Mouse (Mus musculus): ENCODE results near the gene Taar5. TPM values are rescaled to one million over a fixed set of nuclear protein-coding genes. Genes with fewer than 3 reads are reported as not detected.

Gene Taar5
- total RNA-seq, 1 experiment from 2014 or later = not detected

Other genes starting within 250 kb of the Taar5 start
- 463 and 535 TPM in 2 replicates for gene Rps12, start 183.4 kb upstream of the Taar5 start, total RNA-seq (2021)
- gene Slc18b1, start 173.7 kb upstream of the Taar5 start, total RNA-seq (2021) = 25.1 and 33.2 TPM in 2 replicates
- gene Vnn3, start 119.2 kb upstream of the Taar5 start, total RNA-seq (2021) = 19.2 and 36.6 TPM in 2 replicates
- gene Vnn1, start 76.0 kb upstream of the Taar5 start, total RNA-seq (2021) = 21.1 and 27.7 TPM in 2 replicates
- gene Taar1, start 50.4 kb upstream of the Taar5 start, total RNA-seq (2021) = not detected in 2 replicates
- gene Taar2, start 32.1 kb upstream of the Taar5 start, total RNA-seq (2021) = not detected in 2 replicates
- gene Taar3, start 21.1 kb upstream of the Taar5 start, total RNA-seq (2021) = not detected in 2 replicates
- gene Taar4, start 10.2 kb upstream of the Taar5 start, total RNA-seq (2021) = not detected in 2 replicates
- not detected in 2 replicates for gene Taar6, start 14.9 kb downstream of the Taar5 start, total RNA-seq (2021)
- not detected in 2 replicates for gene Taar7a, start 22.8 kb downstream of the Taar5 start, total RNA-seq (2021)
- not detected in 2 replicates for gene Taar7b, start 29.2 kb downstream of the Taar5 start, total RNA-seq (2021)
- not detected in 2 replicates for gene Taar7d, start 56.5 kb downstream of the Taar5 start, total RNA-seq (2021)
- gene Taar7e, start 66.9 kb downstream of the Taar5 start, total RNA-seq (2021) = not detected in 2 replicates
- gene Taar7f, start 78.8 kb downstream of the Taar5 start, total RNA-seq (2021) = not detected in 2 replicates
- gene Taar8a, start 105.8 kb downstream of the Taar5 start, total RNA-seq (2021) = not detected in 2 replicates
- gene Taar8b, start 121.6 kb downstream of the Taar5 start, total RNA-seq (2021) = not detected in 2 replicates
- not detected in 2 replicates for gene Taar8c, start 131.2 kb downstream of the Taar5 start, total RNA-seq (2021)
- gene Taar9, start 138.8 kb downstream of the Taar5 start, total RNA-seq (2021) = not detected in 2 replicates
- 116 and 125 TPM in 2 replicates for gene Stx7, start 178.6 kb downstream of the Taar5 start, total RNA-seq (2021)